Mouse (Mus musculus) megakaryocyte, embryonic 14.5 days (primary cell): ENCODE data around the gene Tapbp.

ENCODE experiments used
- FLI1 ChIP-seq: IDR thresholded peaks from 2 replicates; pipeline ENCODE4 v1.6.1; 2012; ENCODE audit warnings: low read length, inconsistent platforms, mixed read lengths
- GATA1 ChIP-seq: IDR thresholded peaks from 3 replicates; pipeline ENCODE4 v1.6.1; 2012; ENCODE audit warnings: mixed read lengths, low read length, inconsistent platforms, borderline replicate concordance

DNA sequence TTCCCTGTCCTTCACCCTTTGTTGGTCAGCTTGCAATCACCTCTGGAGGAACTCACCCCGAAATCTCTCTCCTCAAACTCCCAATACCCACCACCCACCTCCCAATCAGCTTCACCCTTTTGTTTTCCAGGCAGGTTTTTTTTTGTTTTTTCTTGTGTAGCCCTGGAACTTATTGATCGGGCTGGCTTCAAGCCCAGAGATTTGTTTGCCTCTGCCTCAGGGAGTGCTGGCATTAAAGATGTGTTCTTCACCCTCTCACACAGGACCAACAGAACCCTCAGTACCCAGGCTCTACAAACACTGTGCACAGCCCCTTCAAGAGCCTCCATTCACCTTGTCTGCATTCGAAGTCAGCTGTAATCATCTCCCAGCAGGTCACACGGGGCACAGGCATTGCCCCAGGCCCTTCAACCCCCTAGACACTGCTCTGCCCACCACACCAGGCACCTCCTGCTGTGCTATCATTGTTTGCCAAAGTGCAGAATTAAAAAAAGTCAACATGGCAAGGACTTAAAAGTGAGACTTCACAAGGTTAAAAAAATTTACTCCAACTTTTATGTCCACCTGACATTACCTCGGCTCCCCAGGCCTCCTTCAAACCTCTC, 38.4 kb downstream of the Tapbp start:
- TF ChIP-seq FLI1: no peak
- no peak for TF ChIP-seq GATA1
